Mouse (Mus musculus): Measurements from ENCODE around the gene Snrnp70. TPM values are rescaled to one million over a fixed set of nuclear protein-coding genes. Genes with fewer than 3 reads are reported as not detected.

The Snrnp70 gene
- polyA plus RNA-seq, 1 experiment from 2014 or later, result 124 TPM

DNA sequence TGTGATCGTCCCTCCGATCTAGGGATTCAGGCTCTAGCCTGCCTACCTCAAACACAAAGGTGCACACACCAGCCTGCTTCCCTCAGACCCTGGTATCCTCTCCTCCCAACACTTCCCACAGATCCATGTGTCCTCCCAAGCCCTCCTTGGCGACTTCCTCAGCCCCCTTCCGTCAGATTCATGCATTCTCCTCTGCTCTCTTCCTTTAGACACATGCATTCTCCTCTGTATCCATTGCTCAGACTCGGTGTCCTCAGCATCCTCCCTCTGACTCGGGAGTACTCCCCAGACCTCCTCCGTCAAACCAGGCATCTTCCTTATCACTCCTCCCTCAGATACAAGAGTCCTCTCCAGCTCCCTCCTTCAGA lies 38.3 kb upstream of the Snrnp70 start:
- Histone ChIP-seq H3K4me3 (ENCODE audit: low read depth, low read length) (peak overlapping the region; percentile 88), H3K27ac (ENCODE audit: low read length) (peak overlapping the region; percentile 84), H3K9ac (replicated peaks; ENCODE audit: low read depth, low read length) (peak overlapping the region; percentile 84), H3K27me3 (ENCODE audit: control insufficient read depth, insufficient read depth, low read length) (no peaks in the 10 kb centered on the region), H3K9me3 (ENCODE audit: control insufficient read depth, low read depth, low read length) (no peaks in the 10 kb centered on the region), H3K4me1 (ENCODE audit: control insufficient read depth, insufficient read depth, low read length) (peaks cover 28% of the 10 kb centered on the region), H3K4me2 (replicated peaks; ENCODE audit: low read depth, low read length) (peak overlapping the region; percentile 98), H3K36me3 (ENCODE audit: control insufficient read depth, insufficient read depth, low read length) (peaks cover 20% of the 10 kb centered on the region)
- 2% methylated on average over 7 of the region's 7 CpGs for WGBS
- no peak for ATAC-seq (ENCODE audit: insufficient number of reproducible peaks, insufficient read depth, low FRiP score, low read depth)

DNA sequence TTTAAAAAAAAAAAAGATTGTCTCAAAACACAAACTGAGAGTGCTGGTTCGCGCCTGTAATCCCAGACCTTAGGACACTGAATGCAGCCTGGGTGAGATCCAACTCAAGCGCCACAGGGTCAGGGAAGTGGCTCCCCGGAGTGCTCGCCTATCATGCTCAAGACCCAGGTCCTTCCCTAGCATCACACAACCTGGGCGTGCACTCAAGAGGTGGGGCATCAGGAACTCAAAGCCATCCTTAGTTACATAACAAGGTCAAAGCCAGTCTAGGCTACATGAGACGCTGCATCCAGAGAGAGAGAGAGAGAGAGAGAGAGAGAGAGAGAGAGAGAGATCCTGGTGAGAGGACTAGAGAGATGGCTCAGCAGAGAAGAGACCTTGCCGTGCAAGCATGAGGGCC lies 31.0 kb upstream of the Snrnp70 start:
- Histone ChIP-seq H3K27ac (ENCODE audit: low read length) (no peak overlapping the region), H3K27me3 (ENCODE audit: control insufficient read depth, insufficient read depth, low read length) (no peaks in the 10 kb centered on the region), H3K4me3 (ENCODE audit: low read depth, low read length) (no peak overlapping the region), H3K4me2 (replicated peaks; ENCODE audit: low read depth, low read length) (no peak overlapping the region), H3K9ac (replicated peaks; ENCODE audit: low read depth, low read length) (no peak overlapping the region), H3K4me1 (ENCODE audit: control insufficient read depth, insufficient read depth, low read length) (no peaks in the 10 kb centered on the region), H3K36me3 (ENCODE audit: control insufficient read depth, insufficient read depth, low read length) (peaks cover 78% of the 10 kb centered on the region), H3K9me3 (ENCODE audit: control insufficient read depth, low read depth, low read length) (no peaks in the 10 kb centered on the region)
- 94% methylated on average over 8 of the region's 8 CpGs for WGBS
- no peak for ATAC-seq (ENCODE audit: insufficient number of reproducible peaks, insufficient read depth, low FRiP score, low read depth)

DNA sequence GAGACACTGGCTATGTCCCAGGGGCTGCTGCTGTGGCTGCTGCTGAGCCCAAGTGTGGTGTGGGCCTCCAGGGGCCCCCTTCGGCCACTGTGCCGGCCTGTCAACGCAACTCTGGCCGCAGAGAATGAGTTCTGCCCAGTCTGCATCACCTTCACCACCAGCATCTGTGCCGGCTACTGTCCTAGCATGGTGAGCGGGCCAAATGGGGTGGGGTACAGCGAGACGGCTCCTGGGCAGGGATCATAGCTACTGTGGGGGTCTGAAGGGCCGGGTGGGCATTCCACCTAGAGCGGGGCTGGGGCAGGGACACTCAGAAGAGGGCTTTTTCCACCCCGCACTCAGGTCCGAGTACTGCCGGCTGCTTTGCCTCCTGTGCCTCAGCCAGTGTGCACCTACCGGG lies 25.7 kb upstream of the Snrnp70 start:
- WGBS, result 91% methylated on average over 14 of the region's 14 CpGs
- ATAC-seq (ENCODE audit: insufficient number of reproducible peaks, insufficient read depth, low FRiP score, low read depth), result no peak
- 0 out of 2 replicates have a peak, but pooled peaks cover 4% of the 10 kb centered on the region for H3K27me3 ChIP-seq (ENCODE audit: control insufficient read depth, insufficient read depth, low read length)
- no peak overlapping the region for H3K9ac ChIP-seq (replicated peaks; ENCODE audit: low read depth, low read length)
- peaks cover 14% of the 10 kb centered on the region; the same call in 1 of the 2 replicates for H3K4me1 ChIP-seq (ENCODE audit: control insufficient read depth, insufficient read depth, low read length)
- H3K4me2 ChIP-seq (replicated peaks; ENCODE audit: low read depth, low read length), result no peak overlapping the region
- no peak overlapping the region for H3K27ac ChIP-seq (ENCODE audit: low read length)
- H3K36me3 ChIP-seq (ENCODE audit: control insufficient read depth, insufficient read depth, low read length), result peaks cover 54% of the 10 kb centered on the region
- H3K4me3 ChIP-seq (ENCODE audit: low read depth, low read length), result no peak overlapping the region
- no peaks in the 10 kb centered on the region for H3K9me3 ChIP-seq (ENCODE audit: control insufficient read depth, low read depth, low read length)

DNA sequence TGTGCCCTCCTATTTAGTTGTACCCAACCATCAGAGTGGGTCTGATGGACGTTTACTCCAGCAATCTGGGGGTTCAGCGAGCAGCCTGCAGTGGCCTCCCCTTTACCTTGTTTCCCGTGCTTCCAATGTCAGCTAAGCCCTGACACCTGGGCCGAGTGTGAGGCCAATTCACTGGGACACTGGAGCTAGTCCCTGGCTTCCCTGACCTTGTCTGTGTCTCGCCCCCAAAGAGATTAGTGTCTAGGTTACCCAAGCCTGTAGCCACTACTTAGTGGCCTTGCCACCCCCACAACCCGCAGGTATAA lies 25.0 kb upstream of the Snrnp70 start, which contains the start of gene Lhb:
TSS of gene Lhb (plus strand) at position 206 of the 305 bp plus-strand sequence.
- H3K4me1 ChIP-seq (ENCODE audit: control insufficient read depth, insufficient read depth, low read length), result peaks cover 14% of the 10 kb centered on the region; the same call in 1 of the 2 replicates
- no peak within 1 kb of the TSS for H3K4me3 ChIP-seq (ENCODE audit: low read depth, low read length)
- H3K36me3 ChIP-seq (ENCODE audit: control insufficient read depth, insufficient read depth, low read length), result peaks cover 50% of the 10 kb centered on the region
- H3K9ac ChIP-seq (replicated peaks; ENCODE audit: low read depth, low read length), result no peak within 1 kb of the TSS
- peak within 1 kb of the TSS; percentile 13; the same call in 1 of the 2 replicates for H3K4me2 ChIP-seq (replicated peaks; ENCODE audit: low read depth, low read length)
- no peak within 1 kb of the TSS for H3K27ac ChIP-seq (ENCODE audit: low read length)
- H3K9me3 ChIP-seq (ENCODE audit: control insufficient read depth, low read depth, low read length), result no peaks in the 10 kb centered on the region
- ATAC-seq (ENCODE audit: insufficient number of reproducible peaks, insufficient read depth, low FRiP score, low read depth), result no peak
- 58% methylated on average over 6 of the region's 6 CpGs for WGBS
- 0 out of 2 replicates have a peak, but pooled peaks cover 4% of the 10 kb centered on the region for H3K27me3 ChIP-seq (ENCODE audit: control insufficient read depth, insufficient read depth, low read length)

DNA sequence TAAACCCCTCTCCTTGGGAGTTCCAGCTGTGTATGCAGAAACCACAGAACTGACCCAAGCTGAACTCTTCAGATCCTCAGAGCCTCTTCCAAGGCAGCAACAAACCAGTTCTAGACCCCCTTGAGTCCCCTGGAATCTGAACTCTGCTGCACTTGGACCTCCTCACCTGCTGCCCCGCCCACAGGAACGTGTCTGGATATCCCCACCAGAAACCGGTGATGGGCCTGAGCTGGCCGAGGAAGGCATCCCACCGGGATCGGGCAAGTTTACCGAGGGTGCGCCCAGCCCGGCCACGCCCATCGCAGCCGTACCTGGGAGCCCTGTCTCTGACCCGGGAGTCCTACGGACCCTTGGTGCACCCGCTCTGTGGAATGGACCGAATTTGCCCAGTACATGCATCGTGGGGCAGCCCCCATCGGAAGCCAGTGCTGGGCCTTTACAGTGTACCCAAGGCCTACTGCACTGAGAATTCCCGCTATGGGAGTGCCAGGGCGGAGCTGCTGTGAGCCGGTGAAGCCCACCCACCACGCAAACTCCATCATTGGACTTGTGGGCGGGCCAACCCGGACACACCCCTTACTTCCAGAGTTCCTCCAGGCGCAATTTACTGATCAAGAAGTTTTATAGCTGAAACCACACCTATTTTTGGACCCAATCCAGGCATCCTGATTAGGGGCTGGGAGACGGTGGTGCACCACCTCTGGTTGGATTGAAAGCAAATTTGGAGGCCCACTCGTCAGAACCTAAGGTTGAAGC lies 24.5 kb upstream of the Snrnp70 start:
- H3K9me3 ChIP-seq (ENCODE audit: control insufficient read depth, low read depth, low read length), result no peaks in the 10 kb centered on the region
- H3K4me2 ChIP-seq (replicated peaks; ENCODE audit: low read depth, low read length), result peak overlapping the region; percentile 13; the same call in 1 of the 2 replicates
- no peak overlapping the region for H3K9ac ChIP-seq (replicated peaks; ENCODE audit: low read depth, low read length)
- H3K4me1 ChIP-seq (ENCODE audit: control insufficient read depth, insufficient read depth, low read length), result peaks cover 18% of the 10 kb centered on the region; the same call in 1 of the 2 replicates
- H3K27me3 ChIP-seq (ENCODE audit: control insufficient read depth, insufficient read depth, low read length), result peaks cover 6% of the 10 kb centered on the region; the same call in 1 of the 2 replicates
- ATAC-seq (ENCODE audit: insufficient number of reproducible peaks, insufficient read depth, low FRiP score, low read depth), result no peak; the same call in 1 of the 2 replicates
- WGBS, result 13% methylated on average over 27 of the region's 27 CpGs
- H3K36me3 ChIP-seq (ENCODE audit: control insufficient read depth, insufficient read depth, low read length), result peaks cover 45% of the 10 kb centered on the region
- no peak overlapping the region for H3K27ac ChIP-seq (ENCODE audit: low read length)
- no peak overlapping the region for H3K4me3 ChIP-seq (ENCODE audit: low read depth, low read length)

DNA sequence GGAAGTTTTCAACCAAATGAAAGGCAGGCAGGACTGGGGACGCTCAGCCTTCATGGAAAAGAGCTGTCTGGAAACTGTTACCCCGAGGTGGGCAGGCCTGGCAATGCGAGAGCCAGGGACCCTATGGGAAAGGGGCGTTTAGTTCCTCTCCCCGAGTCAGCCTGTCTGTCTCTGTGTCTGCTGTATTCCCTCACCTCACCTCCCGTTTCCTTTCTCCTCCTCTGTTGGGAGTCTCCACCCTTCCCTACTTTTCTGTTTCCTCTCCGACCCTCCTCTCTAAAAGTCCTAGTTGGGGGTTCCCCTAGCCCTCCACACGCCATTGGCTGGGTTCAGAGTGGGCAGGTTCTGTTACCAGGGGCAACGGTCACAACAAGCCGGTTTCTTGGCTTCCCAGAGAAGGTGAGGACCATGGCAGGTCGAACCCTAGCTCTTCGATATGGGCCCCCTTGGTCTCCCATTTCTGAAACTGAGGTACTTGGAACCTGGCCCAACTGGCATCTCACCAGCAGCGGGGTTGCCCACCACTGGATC lies 22.5 kb upstream of the Snrnp70 start:
- Histone ChIP-seq H3K4me3 (ENCODE audit: low read depth, low read length) (no peak overlapping the region), H3K9ac (replicated peaks; ENCODE audit: low read depth, low read length) (no peak overlapping the region), H3K36me3 (ENCODE audit: control insufficient read depth, insufficient read depth, low read length) (peaks cover 25% of the 10 kb centered on the region), H3K4me2 (replicated peaks; ENCODE audit: low read depth, low read length) (peak overlapping the region; percentile 8), H3K27ac (ENCODE audit: low read length) (peak overlapping the region; percentile 18; the same call in 1 of the 2 replicates), H3K27me3 (ENCODE audit: control insufficient read depth, insufficient read depth, low read length) (peaks cover 13% of the 10 kb centered on the region; the same call in 1 of the 2 replicates), H3K4me1 (ENCODE audit: control insufficient read depth, insufficient read depth, low read length) (peaks cover 28% of the 10 kb centered on the region; the same call in 1 of the 2 replicates), H3K9me3 (ENCODE audit: control insufficient read depth, low read depth, low read length) (no peaks in the 10 kb centered on the region)
- 9% methylated on average over 13 of the region's 13 CpGs for WGBS
- no peak for ATAC-seq (ENCODE audit: insufficient number of reproducible peaks, insufficient read depth, low FRiP score, low read depth)

DNA sequence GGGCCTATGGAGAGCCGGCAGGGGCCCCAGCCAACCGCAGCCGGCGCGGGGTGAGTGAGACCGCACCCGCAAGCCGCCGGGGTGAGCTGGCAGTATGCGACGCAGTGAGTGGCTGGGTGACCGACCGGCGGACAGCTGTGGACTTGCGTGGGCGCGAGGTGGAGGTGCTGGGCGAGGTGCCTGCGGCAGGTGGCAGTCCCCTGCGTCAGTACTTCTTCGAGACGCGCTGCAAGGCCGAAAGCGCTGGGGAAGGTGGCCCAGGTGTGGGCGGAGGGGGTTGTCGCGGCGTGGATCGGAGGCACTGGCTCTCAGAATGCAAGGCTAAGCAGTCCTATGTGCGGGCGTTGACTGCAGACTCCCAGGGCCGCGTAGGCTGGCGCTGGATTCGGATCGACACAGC lies 20.1 kb upstream of the Snrnp70 start:
- H3K9ac ChIP-seq (replicated peaks; ENCODE audit: low read depth, low read length), result no peak overlapping the region

DNA sequence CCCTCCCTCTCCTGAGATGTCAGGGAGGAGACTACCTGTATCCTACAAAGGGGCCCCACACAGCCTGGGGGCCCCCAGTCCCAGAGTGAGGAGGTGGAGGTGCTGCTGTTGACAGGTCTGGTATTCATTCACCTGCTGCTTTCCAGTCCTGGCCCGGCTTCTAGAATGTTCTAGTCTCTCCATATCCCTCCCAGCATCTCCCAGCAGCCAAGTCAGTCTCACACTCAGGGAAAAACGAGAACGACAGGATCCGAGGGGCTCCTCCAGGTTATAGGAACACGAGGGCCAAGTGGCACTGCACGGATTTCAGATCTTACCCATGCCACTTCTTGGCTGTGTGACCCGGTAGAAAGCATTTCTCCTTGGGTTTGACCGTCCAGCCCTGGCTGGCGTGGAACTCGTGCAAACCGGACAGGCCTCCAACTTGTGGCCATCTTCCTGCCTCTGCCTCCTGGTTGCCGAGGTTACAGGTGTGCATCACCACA lies 19.2 kb upstream of the Snrnp70 start:
- Histone ChIP-seq H3K27me3 (ENCODE audit: control insufficient read depth, insufficient read depth, low read length) (peaks cover 17% of the 10 kb centered on the region; the same call in 1 of the 2 replicates), H3K4me1 (ENCODE audit: control insufficient read depth, insufficient read depth, low read length) (peaks cover 24% of the 10 kb centered on the region; the same call in 1 of the 2 replicates), H3K4me3 (ENCODE audit: low read depth, low read length) (no peak overlapping the region), H3K9ac (replicated peaks; ENCODE audit: low read depth, low read length) (no peak overlapping the region), H3K36me3 (ENCODE audit: control insufficient read depth, insufficient read depth, low read length) (no peaks in the 10 kb centered on the region), H3K27ac (ENCODE audit: low read length) (no peak overlapping the region), H3K4me2 (replicated peaks; ENCODE audit: low read depth, low read length) (peak overlapping the region; percentile 80; the same call in 1 of the 2 replicates), H3K9me3 (ENCODE audit: control insufficient read depth, low read depth, low read length) (no peaks in the 10 kb centered on the region)
- ATAC-seq (ENCODE audit: insufficient number of reproducible peaks, insufficient read depth, low FRiP score, low read depth), result no peak
- 50% methylated on average over 12 of the region's 12 CpGs for WGBS

More for the DNA sequence above, 20.1 kb upstream of the Snrnp70 start:
- Histone ChIP-seq H3K4me3 (ENCODE audit: low read depth, low read length) (no peak overlapping the region; the same call in 1 of the 2 replicates), H3K9me3 (ENCODE audit: control insufficient read depth, low read depth, low read length) (no peaks in the 10 kb centered on the region), H3K27me3 (ENCODE audit: control insufficient read depth, insufficient read depth, low read length) (peaks cover 17% of the 10 kb centered on the region; the same call in 1 of the 2 replicates), H3K4me2 (replicated peaks; ENCODE audit: low read depth, low read length) (peak overlapping the region; percentile 23; the same call in 1 of the 2 replicates), H3K4me1 (ENCODE audit: control insufficient read depth, insufficient read depth, low read length) (peaks cover 28% of the 10 kb centered on the region; the same call in 1 of the 2 replicates), H3K27ac (ENCODE audit: low read length) (no peak overlapping the region), H3K36me3 (ENCODE audit: control insufficient read depth, insufficient read depth, low read length) (peaks cover under 1% of the 10 kb centered on the region; the same call in 1 of the 2 replicates)
- no peak for ATAC-seq (ENCODE audit: insufficient number of reproducible peaks, insufficient read depth, low FRiP score, low read depth)
- 22% methylated on average over 37 of the region's 37 CpGs for WGBS

Data from stomach, embryonic 14.5 days (tissue).